Mouse (Mus musculus) spleen, embryonic (tissue): ENCODE measurements around the gene Pebp1.
"Not testable (repeated sequence)": the region's sequence is repeated elsewhere in the genome, so short reads cannot be mapped to it uniquely, and the experiment has no call there.

Source experiments
- CTCF ChIA-PET: fragments of 350-600 bp; sonication (Branson Sonifier 250); formaldehyde crosslinking; loops from one replicate; lab custom pipeline; 2022; lab: Charles Lee

The Pebp1 gene

GRCm38 (mm10) chr5:117286831-117287822, at the start of gene Pebp1:
Pebp1 (minus strand) TSS chr5:117287625.
- CTCF ChIA-PET = interaction anchor here (0.7 to 0.9 kb wide), 2 partner anchors 17 to 43 kb away, joined by 3 to 4 read pairs; no protein-coding TSS in a partner anchor

- CTCF ChIA-PET = interaction anchor here (0.5 kb wide), 1 partner anchor 44 kb away, joined by 4 read pairs; no protein-coding TSS in a partner anchor
Observed at GRCm38 (mm10) chr5:117330457-117330856, 43.0 kb upstream of the Pebp1 start.

GRCm38 (mm10) chr5:117326408-117326807, 39.0 kb upstream of the Pebp1 start:
- CTCF ChIA-PET = no interaction called here

- CTCF ChIA-PET = interaction anchor here (0.6 kb wide), 1 partner anchor 61 kb away, joined by 3 read pairs; no protein-coding TSS in a partner anchor
Observed at GRCm38 (mm10) chr5:117323751-117324150, 36.3 kb upstream of the Pebp1 start.

- CTCF ChIA-PET = no interaction called here
Observed at GRCm38 (mm10) chr5:117318741-117319629, 31.6 kb upstream of the Pebp1 start, which contains the start of gene Vsig10. Vsig10 (plus strand) TSS chr5:117319083.

- CTCF ChIA-PET = interaction anchor here (0.5 to 0.7 kb wide), 2 partner anchors 89 to 135 kb away, joined by 3 to 10 read pairs; no protein-coding TSS in a partner anchor
Observed at GRCm38 (mm10) chr5:117314587-117315428, 27.4 kb upstream of the Pebp1 start.

- CTCF ChIA-PET = interaction anchor here (0.6 kb wide), 2 partner anchors 43 to 1509 kb away, joined by 3 to 7 read pairs; no protein-coding TSS in a partner anchor
Observed at GRCm38 (mm10) chr5:117313909-117314308, 26.5 kb upstream of the Pebp1 start.

- CTCF ChIA-PET = interaction anchor here (0.5 to 0.6 kb wide), 3 partner anchors 42 to 1509 kb away, joined by 3 to 7 read pairs (median 3); no protein-coding TSS in a partner anchor
Observed at GRCm38 (mm10) chr5:117313420-117313819, 26.0 kb upstream of the Pebp1 start.

GRCm38 (mm10) chr5:117307699-117308098, 20.3 kb upstream of the Pebp1 start:
- CTCF ChIA-PET = interaction anchor here (0.6 to 0.7 kb wide), 5 partner anchors 75 to 914 kb away, joined by 3 to 6 read pairs (median 4); no protein-coding TSS in a partner anchor

GRCm38 (mm10) chr5:117306826-117307225, 19.4 kb upstream of the Pebp1 start:
- CTCF ChIA-PET = interaction anchor here (0.5 kb wide), 1 partner anchor 187 kb away, joined by 3 read pairs; no protein-coding TSS in a partner anchor

- CTCF ChIA-PET = interaction anchor here (0.7 kb wide), 1 partner anchor 251 kb away, joined by 3 read pairs; no protein-coding TSS in a partner anchor
Observed at GRCm38 (mm10) chr5:117305754-117306153, 18.3 kb upstream of the Pebp1 start.

GRCm38 (mm10) chr5:117304947-117305346, 17.5 kb upstream of the Pebp1 start:
- CTCF ChIA-PET = interaction anchor here (0.8 kb wide), 1 partner anchor 32 kb away, joined by 3 read pairs; no protein-coding TSS in a partner anchor

GRCm38 (mm10) chr5:117303691-117304579, 16.5 kb upstream of the Pebp1 start:
- CTCF ChIA-PET = interaction anchor here (0.6 to 0.7 kb wide), 3 partner anchors 17 to 214 kb away, joined by 3 to 4 read pairs (median 3); partner anchors contain the start of gene Pebp1

- CTCF ChIA-PET = no interaction called here
Observed at GRCm38 (mm10) chr5:117302899-117303298, 15.5 kb upstream of the Pebp1 start.

GRCm38 (mm10) chr5:117295011-117295410, 7.6 kb upstream of the Pebp1 start:
- CTCF ChIA-PET = no interaction called here

GRCm38 (mm10) chr5:117293776-117294175, 6.4 kb upstream of the Pebp1 start:
- CTCF ChIA-PET = not testable (repeated sequence)

- CTCF ChIA-PET = interaction anchor here (0.7 kb wide), 1 partner anchor 141 kb away, joined by 3 read pairs; no protein-coding TSS in a partner anchor
Observed at GRCm38 (mm10) chr5:117292547-117292946, 5.1 kb upstream of the Pebp1 start.

GRCm38 (mm10) chr5:117291312-117291711, 3.9 kb upstream of the Pebp1 start:
- CTCF ChIA-PET = no interaction called here

- CTCF ChIA-PET = interaction anchor here (0.7 kb wide), 1 partner anchor 71 kb away, joined by 3 read pairs; no protein-coding TSS in a partner anchor
Observed at GRCm38 (mm10) chr5:117290081-117290480, 2.7 kb upstream of the Pebp1 start.
